Mouse (Mus musculus) lung, postnatal 25 days (tissue): ENCODE results near the gene Ctrc.
A peak's percentile ranks its signal among the peaks of the same experiment; 100 is the strongest.

Experiments used
- DNase-seq: peaks from one replicate; pipeline ENCODE4 v3.0.0; 2022; ENCODE audit warnings: low spot score

Ctrc gene

GRCm38 (mm10) chr4:141867498-141867897 is 21.3 kb upstream of the Ctrc start:
- DNase-seq, result no peak

- no peak for DNase-seq
Observed at GRCm38 (mm10) chr4:141866933-141867490, 20.9 kb upstream of the Ctrc start.

GRCm38 (mm10) chr4:141865600-141865999 is 19.4 kb upstream of the Ctrc start:
- DNase-seq, result no peak

GRCm38 (mm10) chr4:141865006-141865405 is 18.8 kb upstream of the Ctrc start:
- no peak for DNase-seq

- no peak for DNase-seq
Observed at GRCm38 (mm10) chr4:141864506-141864905, 18.3 kb upstream of the Ctrc start.

- no peak for DNase-seq
Observed at GRCm38 (mm10) chr4:141863726-141864280, 17.6 kb upstream of the Ctrc start.

- no peak for DNase-seq
Observed at GRCm38 (mm10) chr4:141862867-141863266, 16.7 kb upstream of the Ctrc start.

GRCm38 (mm10) chr4:141861591-141862295 is 15.6 kb upstream of the Ctrc start:
- DNase-seq, result peak; percentile 71

- DNase-seq, result no peak
Observed at GRCm38 (mm10) chr4:141860246-141860841, 14.2 kb upstream of the Ctrc start.

- no peak for DNase-seq
Observed at GRCm38 (mm10) chr4:141859351-141859750, 13.2 kb upstream of the Ctrc start.

GRCm38 (mm10) chr4:141858501-141858900 is 12.3 kb upstream of the Ctrc start:
- no peak for DNase-seq

- DNase-seq, result peak; percentile 78
Observed at GRCm38 (mm10) chr4:141857422-141857930, 11.3 kb upstream of the Ctrc start.

GRCm38 (mm10) chr4:141853437-141853836 is 7.3 kb upstream of the Ctrc start:
- DNase-seq, result no peak

- no peak for DNase-seq
Observed at GRCm38 (mm10) chr4:141834536-141835095, 11.5 kb downstream of the Ctrc start.

GRCm38 (mm10) chr4:141833911-141834310 is 12.2 kb downstream of the Ctrc start:
- DNase-seq, result no peak

GRCm38 (mm10) chr4:141831361-141831760 is 14.8 kb downstream of the Ctrc start:
- no peak for DNase-seq

GRCm38 (mm10) chr4:141830381-141830780 is 15.8 kb downstream of the Ctrc start:
- no peak for DNase-seq

- no peak for DNase-seq
Observed at GRCm38 (mm10) chr4:141828177-141828576, 18.0 kb downstream of the Ctrc start.

GRCm38 (mm10) chr4:141827401-141827800 is 18.8 kb downstream of the Ctrc start:
- no peak for DNase-seq

- no peak for DNase-seq
Observed at GRCm38 (mm10) chr4:141826060-141826459, 20.1 kb downstream of the Ctrc start, which contains the start of gene Cela2a. TSS of gene Cela2a (minus strand) at chr4:141826160.

GRCm38 (mm10) chr4:141822979-141823378 is 23.2 kb downstream of the Ctrc start:
- peak; percentile 7 for DNase-seq

GRCm38 (mm10) chr4:141822089-141822488 is 24.1 kb downstream of the Ctrc start:
- peak; percentile 10 for DNase-seq

GRCm38 (mm10) chr4:141821178-141821577 is 25.0 kb downstream of the Ctrc start:
- DNase-seq, result no peak
